Mouse (Mus musculus) lung, postnatal 25 days (tissue): Measurements from ENCODE around the gene Olfr1025-ps1.

Source experiments
- DNase-seq: peaks from one replicate; pipeline ENCODE4 v3.0.0; 2022; ENCODE audit warnings: low spot score

Gene Olfr1025-ps1

GRCm38 (mm10) chr2:85914893-85915292 lies at the start of gene Olfr1025-ps1:
Olfr1025-ps1 (plus strand) TSS chr2:85915193.
- DNase-seq, result no peak

GRCm38 (mm10) chr2:85868294-85868693 lies 46.7 kb upstream of the Olfr1025-ps1 start, which contains the start of gene Olfr1022:
Olfr1022 (plus strand) TSS chr2:85868594.
- DNase-seq, result no peak

GRCm38 (mm10) chr2:85885340-85885739 lies 29.7 kb upstream of the Olfr1025-ps1 start, which contains the start of gene Olfr1023:
Olfr1023 (plus strand) TSS chr2:85885640.
- no peak for DNase-seq

- DNase-seq, result no peak
Measured at GRCm38 (mm10) chr2:85904952-85905351, 10.0 kb upstream of the Olfr1025-ps1 start, which contains the start of gene Olfr1024. Olfr1024 (minus strand) TSS chr2:85905052.

- DNase-seq, result no peak
Measured at GRCm38 (mm10) chr2:85913197-85913596, 1.8 kb upstream of the Olfr1025-ps1 start.

GRCm38 (mm10) chr2:85921258-85921657 lies 6.3 kb downstream of the Olfr1025-ps1 start, which contains the start of gene Olfr1026:
Olfr1026 (plus strand) TSS chr2:85921558.
- no peak for DNase-seq

- DNase-seq, result no peak
Measured at GRCm38 (mm10) chr2:85950137-85950536, 35.1 kb downstream of the Olfr1025-ps1 start, which contains the start of gene Olfr1028. Olfr1028 (plus strand) TSS chr2:85950437.
